Mouse (Mus musculus) mouse embryonic stem cell (cell line): ENCODE data around the gene Fkbp14.

ENCODE experiments used
- in situ Hi-C, 2 experiments: fragments of 300-500 bp; cut with MboI; formaldehyde crosslinking; loops; 1 replicate in 1 of 2; 3 replicates in 1 of 2; pipeline ENCODE4 v1.14.3; 2019 to 2020; ENCODE audit warnings: low sequenced_read_pairs in 2 of 2, low pct_unique_long_range_greater_than_20kb in 1 of 2, mixed read lengths in 1 of 2; ENCODE audit not compliant: unreplicated experiment in 1 of 2

Gene Fkbp14

GRCm38 (mm10) chr6:54554341-54555110 lies 42.6 kb downstream of the Fkbp14 start:
- in situ Hi-C loops = no loop called here

GRCm38 (mm10) chr6:54553632-54554031 lies 43.5 kb downstream of the Fkbp14 start:
- in situ Hi-C loops = no loop called here

GRCm38 (mm10) chr6:54552721-54553413 lies 44.2 kb downstream of the Fkbp14 start:
- in situ Hi-C loops = no loop called here

- in situ Hi-C loops = no loop called here
These were observed 46.2 kb downstream of the Fkbp14 start for GRCm38 (mm10) chr6:54550801-54551323.

- in situ Hi-C loops = no loop called here
These were observed 47.8 kb downstream of the Fkbp14 start for GRCm38 (mm10) chr6:54549311-54549710.

GRCm38 (mm10) chr6:54548314-54549019 lies 48.6 kb downstream of the Fkbp14 start:
- in situ Hi-C loops = no loop called here

GRCm38 (mm10) chr6:54543646-54544045 lies 53.5 kb downstream of the Fkbp14 start:
- in situ Hi-C loops = no loop called here

GRCm38 (mm10) chr6:54542836-54543235 lies 54.3 kb downstream of the Fkbp14 start:
- in situ Hi-C loops = no loop called here

- in situ Hi-C loops = no loop called here
These were observed 56.7 kb downstream of the Fkbp14 start for GRCm38 (mm10) chr6:54540252-54540887.

GRCm38 (mm10) chr6:54539396-54539795 lies 57.7 kb downstream of the Fkbp14 start:
- in situ Hi-C loops = no loop called here

GRCm38 (mm10) chr6:54538773-54539173 lies 58.3 kb downstream of the Fkbp14 start:
- in situ Hi-C loops = no loop called here

GRCm38 (mm10) chr6:54537053-54537452 lies 60.1 kb downstream of the Fkbp14 start:
- in situ Hi-C loops = no loop called here

GRCm38 (mm10) chr6:54535485-54535884 lies 61.6 kb downstream of the Fkbp14 start:
- in situ Hi-C loops = no loop called here

GRCm38 (mm10) chr6:54531048-54531481 lies 66.0 kb downstream of the Fkbp14 start:
- in situ Hi-C loops = no loop called here

- in situ Hi-C loops = no loop called here
These were observed 66.9 kb downstream of the Fkbp14 start for GRCm38 (mm10) chr6:54530182-54530581.

- in situ Hi-C loops = no loop called here
These were observed 68.4 kb downstream of the Fkbp14 start for GRCm38 (mm10) chr6:54528666-54529065.
